In the genomic region with DNA sequence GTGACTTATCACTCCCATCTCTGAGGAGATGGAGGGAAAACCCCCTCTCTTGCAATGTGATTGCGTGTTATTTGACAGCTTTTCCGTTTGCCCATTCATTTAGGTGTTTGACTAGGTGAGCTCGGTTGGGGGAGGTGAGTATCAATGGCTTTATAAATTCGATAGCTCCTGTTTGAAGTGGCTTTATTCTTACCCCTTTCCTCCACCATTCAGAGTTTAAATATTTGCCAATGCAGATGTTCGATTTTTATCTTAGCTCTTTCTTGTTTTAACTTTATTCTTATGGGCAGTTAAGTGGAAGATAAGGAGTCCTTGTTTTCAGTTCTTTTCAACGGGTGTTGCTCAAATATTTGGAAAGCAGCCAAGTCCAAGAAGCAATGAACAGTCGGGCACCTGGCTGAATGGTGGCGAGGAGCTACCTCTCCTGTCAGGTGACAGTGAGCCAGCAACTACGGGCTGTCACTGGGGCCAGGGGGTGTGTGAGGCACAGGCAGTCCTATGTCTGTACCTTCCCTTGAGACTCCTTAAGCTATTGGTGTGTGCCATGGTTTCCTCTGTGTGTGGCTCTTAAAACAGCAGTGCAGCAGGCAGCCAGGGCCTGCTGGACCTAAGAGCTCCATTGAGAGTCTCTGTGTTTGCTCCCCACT, we compare ENCODE assay signal across 8 mouse cellular contexts.
A peak's percentile ranks its signal among the peaks of the same experiment; 100 is the strongest.
DNase-seq lines count a peak whose midpoint lies in the region; ATAC-seq and TF ChIP-seq lines count a peak whose summit lies in the region.

No protein-coding gene starts in this region.

- peak overlapping the region; percentile 12; the same call in 1 of the 2 replicates for H3K4me2 ChIP-seq in neural tube, embryonic 12.5 days (replicated peaks)
- H3K4me2 ChIP-seq in intestine, embryonic 14.5 days (ENCODE audit: low read length) = no peak overlapping the region
- H3K4me2 ChIP-seq in stomach, embryonic 15.5 days = no peak overlapping the region

- DNase-seq in neural tube, embryonic 10.5 days (ENCODE audit: extremely low spot score, low spot score) = no peak
- DNase-seq in intestine, embryonic 14.5 days (ENCODE audit: low spot score) = no peak
- peak; percentile 49 for DNase-seq in lung, adult 2 months
- no peak for DNase-seq in left cerebral cortex, adult 8-10 months (ENCODE audit: low spot score in 2 of 2)
- no peak for DNase-seq in cerebellum, adult 18-20 months
- DNase-seq in layer of hippocampus, adult 9-10 months (ENCODE audit: low spot score) = no peak

- H3K27ac ChIP-seq in neural tube, embryonic 12.5 days = no peak overlapping the region
- no peak overlapping the region for H3K27ac ChIP-seq in intestine, embryonic 14.5 days (ENCODE audit: low read depth)
- peak overlapping the region; percentile 61; the same call in 1 of the 2 replicates for H3K27ac ChIP-seq in stomach, embryonic 15.5 days

- no peak for ATAC-seq in neural tube, embryonic 12.5 days (ENCODE audit: low FRiP score, low read depth)
- ATAC-seq in intestine, embryonic 14.5 days (replicated peaks; ENCODE audit: low FRiP score, low TSS enrichment, low read depth) = peak; percentile 93
- peak; percentile 83 for ATAC-seq in stomach, embryonic 15.5 days (ENCODE audit: insufficient read depth, low FRiP score, low read depth)

- no peaks in the 10 kb centered on the region for H3K27me3 ChIP-seq in neural tube, embryonic 12.5 days (replicated peaks)
- no peaks in the 10 kb centered on the region; the same call in 1 of the 2 replicates for H3K27me3 ChIP-seq in intestine, embryonic 14.5 days (replicated peaks; ENCODE audit: control insufficient read depth, insufficient read depth, low read length)
- no peaks in the 10 kb centered on the region for H3K27me3 ChIP-seq in stomach, embryonic 15.5 days (replicated peaks)

- no peak for TF ChIP-seq CTCF in lung, adult 2 months (IDR thresholded peaks at IDR 0.05; ENCODE audit: insufficient read depth, low read length)

- H3K4me1 ChIP-seq in neural tube, embryonic 12.5 days = peaks cover 52% of the 10 kb centered on the region
- peaks cover 12% of the 10 kb centered on the region for H3K4me1 ChIP-seq in intestine, embryonic 14.5 days (replicated peaks; ENCODE audit: control insufficient read depth, insufficient read depth, low read length)
- 0 out of 2 replicates have a peak, but pooled peaks cover 2% of the 10 kb centered on the region for H3K4me1 ChIP-seq in lung, adult 2 months (ENCODE audit: control insufficient read depth, insufficient read depth, low read length)
- peaks cover 12% of the 10 kb centered on the region for H3K4me1 ChIP-seq in stomach, embryonic 15.5 days

- no peak overlapping the region for H3K4me3 ChIP-seq in neural tube, embryonic 12.5 days
- no peak overlapping the region for H3K4me3 ChIP-seq in intestine, embryonic 14.5 days (ENCODE audit: low read depth, low read length)
- H3K4me3 ChIP-seq in lung, adult 2 months (replicated peaks; ENCODE audit: extremely low read depth, low read depth, low read length) = no peak overlapping the region
- no peak overlapping the region for H3K4me3 ChIP-seq in stomach, embryonic 15.5 days (replicated peaks)

- no peak overlapping the region for H3K9ac ChIP-seq in neural tube, embryonic 12.5 days
- H3K9ac ChIP-seq in intestine, embryonic 14.5 days (ENCODE audit: low read length) = no peak overlapping the region
- no peak overlapping the region for H3K9ac ChIP-seq in stomach, embryonic 15.5 days

- 61% methylated on average over 9 of the region's 9 CpGs for WGBS in neural tube, embryonic 12.5 days
- 45% methylated on average over 9 of the region's 9 CpGs for WGBS in intestine, embryonic 14.5 days
- WGBS in lung, adult 2 months = 50% methylated on average over 9 of the region's 9 CpGs
- WGBS in stomach, embryonic 15.5 days = 39% methylated on average over 9 of the region's 9 CpGs

- no peaks in the 10 kb centered on the region for H3K9me3 ChIP-seq in neural tube, embryonic 12.5 days
- no peaks in the 10 kb centered on the region for H3K9me3 ChIP-seq in intestine, embryonic 14.5 days (ENCODE audit: control insufficient read depth, low read length)
- no peaks in the 10 kb centered on the region for H3K9me3 ChIP-seq in stomach, embryonic 15.5 days

- H3K36me3 ChIP-seq in neural tube, embryonic 12.5 days = no peaks in the 10 kb centered on the region
- no peaks in the 10 kb centered on the region for H3K36me3 ChIP-seq in intestine, embryonic 14.5 days (ENCODE audit: control insufficient read depth, insufficient read depth, low read length)
- H3K36me3 ChIP-seq in stomach, embryonic 15.5 days = no peaks in the 10 kb centered on the region

- TF ChIP-seq POLR2A in lung, adult 2 months (IDR thresholded peaks at IDR 0.05; ENCODE audit: borderline replicate concordance, extremely low read depth, low read depth, low read length) = no peak
